Mouse (Mus musculus) 3T3-L1 (cell line): ENCODE data around the gene Arfgap1.

ENCODE experiments used
- DNase-seq: peaks from one replicate; pipeline ENCODE4 v3.0.0-alpha.2; 2015; ENCODE audit warnings: low read depth, low spot score

The Arfgap1 gene

DNA sequence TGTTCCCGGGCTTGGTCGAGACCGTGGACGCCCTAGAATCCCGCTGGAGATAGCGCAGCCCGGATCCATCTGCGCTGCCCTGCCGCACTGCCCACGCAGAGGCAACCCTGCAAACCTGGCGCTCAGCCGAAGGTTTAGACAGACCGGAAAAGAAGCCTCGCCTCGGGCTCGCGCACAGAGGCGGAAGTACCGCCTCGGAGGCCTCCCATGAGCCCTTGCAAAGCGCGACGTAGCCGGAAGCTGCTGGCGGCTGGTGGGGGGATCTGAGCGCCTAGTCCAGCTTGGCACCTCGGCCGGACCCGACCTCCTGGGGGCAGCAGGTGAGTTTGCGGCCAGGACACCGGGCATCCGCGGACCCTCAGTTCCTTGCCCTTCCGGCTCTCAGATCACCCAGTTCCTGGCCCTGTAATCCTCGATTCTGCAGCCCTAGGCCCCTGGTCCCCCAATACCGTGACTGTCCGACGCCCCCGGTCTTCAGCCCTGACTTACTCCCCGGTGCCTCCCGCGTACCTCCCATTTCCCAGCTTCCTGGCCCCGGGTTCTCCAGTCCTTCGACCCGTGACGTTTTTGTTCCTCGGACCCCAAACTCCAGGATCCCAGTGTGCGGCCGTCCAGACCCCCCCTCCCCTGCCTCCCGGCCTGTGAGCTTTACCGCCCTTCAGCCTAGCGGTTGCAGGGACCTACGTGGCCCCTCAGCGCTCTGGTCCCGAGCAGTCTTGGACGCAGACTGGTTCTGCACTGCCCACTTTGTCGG is at the start of gene Arfgap1:
Gene Arfgap1, plus strand, starts transcription at position 216 of the 754 bp plus-strand sequence.
- DNase-seq: peak; percentile 98

DNA sequence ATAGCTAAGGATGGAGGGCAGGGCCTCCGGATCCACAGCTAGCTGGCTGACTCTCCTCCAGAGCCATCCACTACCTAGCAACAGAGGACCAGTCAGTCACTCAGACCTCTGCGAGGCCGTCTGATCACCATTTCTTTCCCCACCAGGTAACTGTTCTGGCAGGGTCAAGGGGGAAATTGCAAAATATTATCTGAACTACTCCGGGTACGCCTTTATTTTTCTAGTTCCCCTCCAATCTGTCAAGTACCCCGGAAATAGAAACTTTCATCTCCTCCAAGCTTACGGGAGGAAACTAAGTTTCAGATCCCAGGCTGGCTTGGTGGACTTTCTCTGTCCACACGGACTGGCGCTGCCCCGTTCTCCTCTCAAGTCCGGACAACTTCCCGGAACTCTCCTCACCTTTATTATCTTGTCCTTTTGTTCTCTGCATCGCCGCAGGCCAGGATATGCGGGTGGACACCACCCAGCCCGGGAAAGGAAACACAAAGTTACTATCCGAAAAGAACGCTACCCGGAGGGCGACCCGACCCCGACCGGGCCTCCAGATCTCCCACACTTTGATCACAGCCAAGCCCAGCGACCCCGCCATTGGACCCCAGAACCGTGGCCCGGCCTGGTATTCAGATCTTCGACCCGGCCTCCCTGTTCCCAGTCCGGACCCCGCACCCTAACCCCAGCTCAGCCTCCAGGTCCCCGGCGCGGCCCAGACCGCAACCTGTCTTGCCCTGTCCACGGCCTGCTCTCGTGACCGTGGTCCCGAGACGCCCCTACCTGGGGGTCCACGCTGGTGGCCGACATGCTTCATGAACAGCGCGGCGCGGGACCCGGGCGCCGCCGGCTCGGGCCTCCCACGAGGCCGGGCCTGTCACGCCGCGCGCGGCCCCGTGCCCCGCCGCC is 46.9 kb upstream of the Arfgap1 start:
- DNase-seq: peak; percentile 24

DNA sequence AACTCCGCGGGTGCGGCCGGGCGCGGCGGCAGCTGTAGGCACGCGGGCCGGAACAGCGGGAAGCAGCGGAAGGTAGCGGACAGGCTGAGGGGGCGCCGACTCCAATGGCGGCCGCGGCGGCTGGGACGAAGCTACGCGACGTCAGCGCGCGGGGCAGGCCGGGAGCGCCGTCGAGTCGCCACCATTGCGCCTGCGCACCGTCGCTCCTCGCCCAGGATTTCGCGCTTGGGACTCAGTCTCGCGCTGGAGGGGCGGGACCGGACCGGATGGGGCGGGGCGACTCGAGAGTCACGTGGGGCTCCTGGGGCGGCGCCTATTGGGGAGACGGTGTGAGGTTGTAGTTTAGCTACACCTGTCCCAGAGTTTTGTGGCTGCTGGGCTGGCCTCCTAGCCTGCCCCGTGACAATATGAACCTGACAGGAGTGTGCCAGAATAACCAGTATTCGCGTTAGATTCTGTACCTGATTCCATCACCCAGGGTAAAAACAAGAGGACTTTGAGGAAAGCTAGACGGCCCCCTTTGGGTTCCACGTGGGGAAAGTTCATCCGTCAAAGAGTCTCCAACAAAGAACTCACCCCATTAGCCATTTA is 46.1 kb upstream of the Arfgap1 start, which contains the start of gene Ythdf1:
Gene Ythdf1, minus strand, starts transcription at position 140 of the 591 bp plus-strand sequence.
- DNase-seq: peak; percentile 95

DNA sequence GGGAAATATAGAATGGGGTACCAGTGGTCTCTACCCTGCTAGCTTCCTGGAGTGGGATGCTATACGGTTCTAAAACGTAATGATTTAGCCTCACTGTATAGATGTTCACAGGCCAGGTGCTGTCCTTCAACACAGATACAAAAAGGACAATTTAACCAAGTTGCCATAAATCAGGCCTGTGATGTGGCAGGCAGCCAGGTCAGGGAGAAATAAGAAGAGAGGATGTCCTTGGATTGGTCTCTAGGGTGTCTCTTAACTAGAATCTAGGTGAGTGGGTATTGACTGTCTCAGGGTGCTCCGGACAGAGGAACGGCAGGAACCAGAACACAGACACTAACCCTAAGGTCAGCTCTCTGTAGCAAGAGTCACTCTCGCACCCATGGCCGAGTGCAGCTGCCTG is 44.3 kb upstream of the Arfgap1 start:
- no peak for DNase-seq

DNA sequence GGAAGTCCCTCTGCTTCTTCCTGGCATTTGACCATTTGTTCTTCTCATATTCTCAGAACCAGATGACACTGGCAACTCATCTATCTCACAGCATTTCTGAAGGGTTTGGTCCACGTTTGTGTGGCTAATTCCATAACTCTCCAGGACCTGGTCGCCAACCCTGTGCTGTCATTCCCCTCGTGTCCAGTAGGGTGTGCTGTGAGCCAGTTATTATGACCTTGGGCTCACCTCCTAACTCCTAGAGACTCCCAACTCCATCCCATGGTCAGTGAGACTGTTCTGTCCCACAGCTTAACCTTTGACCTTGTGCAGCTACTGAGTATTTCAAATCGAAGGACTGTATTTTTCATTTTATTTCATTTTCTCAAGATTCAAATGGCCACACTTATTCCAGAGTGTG is 41.8 kb upstream of the Arfgap1 start:
- peak; percentile 93 for DNase-seq

DNA sequence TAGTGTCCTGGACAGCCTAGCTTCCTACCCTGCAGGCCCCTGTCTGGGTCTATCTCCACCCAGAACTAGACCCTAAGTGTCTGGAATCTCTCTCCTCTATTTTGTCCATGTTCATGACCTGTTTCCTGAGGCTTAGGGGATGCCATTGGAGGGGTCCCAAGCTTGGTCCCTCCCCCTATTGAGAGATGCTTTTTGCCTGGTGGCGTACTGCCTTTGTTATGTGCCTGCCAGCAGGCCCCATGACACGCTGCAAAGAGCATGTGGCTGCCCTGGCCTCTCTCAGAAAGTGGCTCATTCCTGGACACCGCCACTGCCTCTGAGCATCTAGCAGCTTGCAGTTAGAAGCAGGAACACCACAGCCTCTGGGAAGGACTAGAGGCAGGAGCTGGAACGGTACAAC is 38.3 kb upstream of the Arfgap1 start, which contains the start of gene Birc7:
Gene Birc7, plus strand, starts transcription at position 301 of the 400 bp plus-strand sequence.
- no peak for DNase-seq

DNA sequence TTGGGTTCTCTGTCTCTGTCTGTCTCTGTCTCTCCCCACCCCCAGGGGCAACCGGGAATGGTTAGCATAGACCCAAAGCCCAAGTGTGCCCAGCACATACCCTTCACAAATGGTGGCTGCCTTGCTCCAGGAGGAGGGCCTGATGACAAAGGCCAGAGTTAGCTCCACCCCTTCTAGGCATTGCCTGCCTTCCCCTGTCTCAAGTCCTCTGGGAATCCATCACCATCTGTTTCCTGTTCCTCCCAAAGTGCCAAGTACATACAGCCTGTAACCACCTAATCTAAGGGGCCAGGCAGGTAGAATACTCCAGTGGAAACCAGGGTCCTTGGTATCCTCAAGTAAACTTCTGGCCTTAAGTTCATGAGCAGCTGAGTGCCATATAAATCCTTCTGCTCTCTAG is 34.6 kb upstream of the Arfgap1 start:
- peak; percentile 51 for DNase-seq

DNA sequence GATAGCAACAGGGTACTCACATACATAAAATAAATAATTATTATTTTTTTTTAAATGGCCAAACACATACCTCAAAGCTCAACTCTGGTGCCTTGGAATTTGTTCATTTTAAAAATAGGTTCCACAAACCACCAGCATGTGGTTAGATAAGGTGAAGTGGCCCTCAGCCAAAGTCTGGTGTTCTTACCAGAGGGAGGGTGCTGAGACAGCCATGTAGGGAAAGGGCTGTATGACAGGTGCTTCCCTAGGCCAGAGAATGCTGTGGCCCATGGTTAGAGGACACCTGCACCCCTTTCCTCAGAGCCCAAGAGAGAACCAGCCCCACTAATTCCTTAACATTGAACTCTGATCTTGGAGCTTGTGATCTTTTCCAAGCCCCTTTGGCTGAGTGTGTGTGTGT is 26.8 kb upstream of the Arfgap1 start:
- no peak for DNase-seq

DNA sequence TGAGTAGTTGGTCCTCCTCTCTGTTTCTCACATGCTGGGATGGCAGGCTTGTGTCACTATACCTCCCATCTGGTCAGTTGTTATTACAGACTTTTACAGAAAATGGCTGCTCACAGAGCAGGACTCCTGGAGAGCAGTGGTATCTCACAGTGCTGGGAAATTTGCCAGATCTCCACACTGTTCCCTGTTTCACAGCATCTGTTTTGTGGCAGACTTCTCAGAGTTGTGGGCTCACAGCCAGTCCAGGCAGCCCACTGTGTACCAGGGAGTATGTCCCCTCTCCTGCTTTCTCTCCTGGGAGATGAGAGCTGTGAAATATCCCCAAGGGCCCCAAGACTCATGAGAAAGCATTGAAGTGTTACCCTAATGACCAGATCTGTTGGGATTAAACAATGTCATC is 25.2 kb upstream of the Arfgap1 start:
- DNase-seq: peak; percentile 73

DNA sequence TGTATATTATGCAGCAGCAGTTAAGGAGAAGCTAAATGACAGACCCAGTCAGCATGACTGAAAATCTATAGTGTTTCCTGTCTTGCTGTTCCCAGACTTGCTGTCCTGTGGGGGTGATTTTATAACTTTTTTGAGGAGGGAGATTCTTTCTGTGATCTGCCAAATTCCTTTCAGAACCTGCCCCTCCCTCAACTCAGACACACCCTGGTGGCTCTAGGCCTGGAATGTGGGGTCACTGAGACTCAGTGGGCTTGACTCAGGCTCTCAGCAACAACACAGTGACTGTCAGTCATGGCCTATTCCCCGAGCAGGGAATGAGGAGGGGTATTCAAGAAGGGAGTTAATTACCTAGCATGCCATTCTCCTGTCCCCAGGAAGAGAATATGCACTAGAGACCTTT is 17.1 kb upstream of the Arfgap1 start:
- DNase-seq: no peak

DNA sequence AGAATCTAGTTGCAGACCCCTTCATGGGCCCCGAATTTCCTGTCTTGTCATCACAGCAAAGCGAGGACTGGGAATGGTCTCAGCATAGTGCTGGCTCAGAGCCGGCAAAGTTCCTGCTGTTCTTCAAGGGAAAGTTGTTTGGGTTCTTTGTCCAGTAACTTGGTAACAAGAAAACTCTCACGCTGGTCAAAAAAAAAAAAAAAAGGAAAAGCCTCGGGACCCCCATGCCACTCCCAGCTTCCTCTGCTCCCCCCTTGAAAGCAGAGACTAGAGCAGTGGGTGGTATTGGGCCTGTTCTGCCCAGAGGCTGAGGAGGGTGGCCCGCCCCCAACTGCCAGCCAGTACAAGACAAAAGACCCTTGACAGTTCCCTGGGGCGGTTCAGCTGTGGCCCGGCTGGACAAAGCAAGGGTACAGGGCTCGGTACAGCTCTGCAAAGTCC is 14.3 kb upstream of the Arfgap1 start:
- no peak for DNase-seq

DNA sequence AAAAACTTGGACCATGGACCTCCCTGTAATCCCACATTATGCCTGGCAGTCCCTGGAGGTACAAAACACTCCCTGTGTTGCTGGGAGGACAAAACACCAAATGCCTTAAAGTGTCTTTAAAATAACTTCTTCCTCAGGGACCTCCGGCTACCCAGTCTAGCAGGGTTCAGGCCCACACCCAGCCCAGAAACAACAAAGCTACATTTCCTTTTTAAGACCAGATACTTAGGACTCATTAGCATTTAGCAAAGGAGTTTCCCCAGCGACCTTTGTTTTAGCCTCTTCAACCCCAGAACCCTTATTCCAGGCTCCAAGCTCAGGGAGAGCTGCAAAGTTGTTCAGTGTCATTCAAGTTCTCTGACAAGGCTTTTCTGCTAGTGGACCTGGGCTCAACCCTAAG is 13.4 kb upstream of the Arfgap1 start:
- no peak for DNase-seq

DNA sequence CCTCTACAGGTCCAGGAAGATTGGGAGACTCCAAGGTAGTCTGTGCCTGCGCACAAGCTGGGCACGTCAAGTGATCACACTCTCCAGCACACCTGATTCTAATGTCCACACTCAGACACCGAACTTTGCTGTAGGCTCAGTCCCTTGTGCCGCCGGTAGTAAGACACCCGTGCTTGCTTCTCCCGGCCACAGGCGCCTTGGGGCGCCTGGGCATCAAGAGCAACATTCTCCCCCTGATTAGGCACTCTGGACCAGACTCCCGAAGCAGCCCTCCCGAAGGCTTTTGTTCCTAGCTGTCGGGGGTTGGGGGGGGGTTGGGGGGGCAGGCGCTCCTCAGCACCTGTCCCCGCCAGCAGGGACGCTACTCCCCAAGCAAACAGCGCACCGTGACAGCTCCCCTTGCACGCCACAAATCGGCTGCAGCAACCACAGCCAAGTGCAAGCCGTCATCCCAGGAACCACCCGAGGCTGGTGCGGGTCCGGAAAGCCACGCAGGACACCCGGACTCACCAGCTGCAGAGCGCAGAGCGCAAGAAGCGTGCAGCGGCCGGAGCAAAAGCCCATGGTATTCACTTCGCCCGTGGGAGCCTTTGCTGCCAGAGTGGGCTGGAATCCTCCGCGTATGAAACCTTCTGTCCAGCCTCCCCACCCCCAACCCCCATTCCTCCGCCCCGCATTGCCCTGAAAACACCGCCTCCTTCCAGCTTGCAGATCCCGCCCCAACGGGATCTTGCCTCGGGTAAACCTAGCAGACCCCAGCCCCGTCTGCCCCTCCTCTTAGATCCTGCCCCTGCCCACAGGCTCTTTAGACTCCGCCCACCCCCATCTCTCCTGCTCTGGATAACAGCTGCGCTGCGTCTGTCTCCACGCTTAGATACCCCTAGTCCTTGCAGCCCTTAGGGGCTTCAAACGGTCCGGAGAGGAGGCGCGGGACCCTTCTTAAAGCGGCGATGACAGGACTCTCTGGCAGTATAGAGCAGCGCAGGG is 12.7 kb upstream of the Arfgap1 start, which contains the start of gene Nkain4:
Gene Nkain4, minus strand, starts transcription at position 639 of the 987 bp plus-strand sequence.
- no peak for DNase-seq

DNA sequence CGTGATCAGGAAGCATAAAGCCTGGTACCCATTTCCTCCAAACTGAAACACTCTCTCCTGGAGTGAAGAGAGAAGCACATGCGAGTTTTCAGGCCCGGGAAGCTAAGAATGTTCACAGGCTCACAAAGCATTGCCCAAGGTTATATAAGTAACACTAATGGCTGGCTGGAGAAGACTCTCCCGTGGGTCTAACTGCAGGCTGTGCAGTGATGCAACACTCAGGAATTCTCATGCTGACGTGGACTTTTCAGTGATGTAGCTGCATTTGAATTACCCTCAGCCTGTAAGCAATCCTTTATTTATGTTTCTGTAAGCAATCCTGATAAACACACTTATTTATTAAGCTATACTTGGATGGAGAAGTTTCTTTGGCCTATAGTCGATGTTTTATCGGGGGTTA is 7.4 kb upstream of the Arfgap1 start:
- peak; percentile 81 for DNase-seq

DNA sequence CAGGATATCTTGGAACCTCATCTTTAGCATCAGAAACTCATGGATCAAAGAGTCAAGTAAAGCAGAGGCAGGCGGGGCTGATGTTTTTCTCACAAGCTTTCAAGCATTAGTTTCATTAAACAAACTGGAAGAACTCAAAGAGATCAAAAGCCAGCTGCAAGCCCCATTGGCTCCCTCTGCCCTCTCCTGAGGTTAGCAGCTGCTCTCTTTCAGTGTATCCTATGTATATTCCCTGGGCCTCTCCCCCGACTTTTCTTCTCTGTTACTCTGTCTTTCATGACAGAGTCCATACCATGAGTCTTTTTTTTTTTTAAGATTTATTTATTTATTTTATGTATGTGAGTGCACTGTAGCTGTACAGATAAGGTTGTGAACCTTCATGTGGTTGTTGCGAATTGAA is 6.8 kb upstream of the Arfgap1 start:
- DNase-seq: no peak

DNA sequence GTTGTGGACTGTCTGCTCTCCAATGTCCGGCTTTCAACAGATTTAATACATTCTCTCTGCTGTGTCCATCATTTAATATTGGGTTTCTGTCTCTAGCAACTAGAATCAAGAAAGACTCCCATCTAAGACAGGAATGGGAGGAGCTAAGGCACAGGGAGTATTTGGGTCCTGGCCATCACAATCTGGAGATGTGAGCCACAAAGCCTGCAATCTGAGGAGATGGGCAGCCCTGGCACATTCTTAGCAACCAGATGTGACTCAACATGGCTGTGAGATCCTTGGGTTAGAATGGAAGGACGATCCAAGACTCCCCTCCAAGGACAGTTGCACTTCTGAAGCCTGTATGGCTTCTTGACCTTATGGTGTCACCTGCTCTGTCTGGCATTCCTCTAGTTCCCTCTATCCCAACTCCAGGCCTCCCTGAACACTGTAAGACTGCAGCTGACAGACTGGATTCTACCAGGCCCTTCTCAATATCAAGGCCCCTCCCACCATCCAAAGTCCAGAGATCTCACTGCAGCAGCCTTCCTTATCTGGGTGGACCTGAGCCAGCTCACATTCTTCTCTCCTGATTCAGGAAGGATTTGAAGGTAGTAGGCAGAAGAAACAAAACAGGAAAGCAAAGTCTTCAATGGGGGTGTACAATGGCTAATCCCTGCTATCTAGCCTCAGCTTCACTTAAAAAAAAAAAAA is 4.3 kb upstream of the Arfgap1 start:
- DNase-seq: peak; percentile 90

DNA sequence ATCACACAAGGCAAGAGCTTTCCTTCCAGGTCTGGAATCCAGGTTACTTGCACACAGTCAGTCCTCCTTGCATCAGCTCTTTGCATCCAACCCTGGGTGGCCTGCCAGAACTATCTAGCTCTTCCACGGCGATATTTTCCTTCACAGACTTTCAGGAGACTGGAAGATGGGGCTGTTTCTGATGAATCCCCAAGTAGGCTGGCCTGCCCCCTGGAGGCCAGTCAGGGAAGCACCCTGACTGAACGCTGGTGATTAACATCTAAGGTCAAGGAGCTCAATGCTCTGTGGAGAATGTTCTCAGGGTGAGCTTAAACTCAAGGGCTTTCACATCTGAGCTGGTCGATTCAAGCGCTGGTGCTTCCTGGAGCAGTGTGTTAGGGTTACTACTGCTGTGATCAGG is 3.1 kb upstream of the Arfgap1 start:
- peak; percentile 94 for DNase-seq

DNA sequence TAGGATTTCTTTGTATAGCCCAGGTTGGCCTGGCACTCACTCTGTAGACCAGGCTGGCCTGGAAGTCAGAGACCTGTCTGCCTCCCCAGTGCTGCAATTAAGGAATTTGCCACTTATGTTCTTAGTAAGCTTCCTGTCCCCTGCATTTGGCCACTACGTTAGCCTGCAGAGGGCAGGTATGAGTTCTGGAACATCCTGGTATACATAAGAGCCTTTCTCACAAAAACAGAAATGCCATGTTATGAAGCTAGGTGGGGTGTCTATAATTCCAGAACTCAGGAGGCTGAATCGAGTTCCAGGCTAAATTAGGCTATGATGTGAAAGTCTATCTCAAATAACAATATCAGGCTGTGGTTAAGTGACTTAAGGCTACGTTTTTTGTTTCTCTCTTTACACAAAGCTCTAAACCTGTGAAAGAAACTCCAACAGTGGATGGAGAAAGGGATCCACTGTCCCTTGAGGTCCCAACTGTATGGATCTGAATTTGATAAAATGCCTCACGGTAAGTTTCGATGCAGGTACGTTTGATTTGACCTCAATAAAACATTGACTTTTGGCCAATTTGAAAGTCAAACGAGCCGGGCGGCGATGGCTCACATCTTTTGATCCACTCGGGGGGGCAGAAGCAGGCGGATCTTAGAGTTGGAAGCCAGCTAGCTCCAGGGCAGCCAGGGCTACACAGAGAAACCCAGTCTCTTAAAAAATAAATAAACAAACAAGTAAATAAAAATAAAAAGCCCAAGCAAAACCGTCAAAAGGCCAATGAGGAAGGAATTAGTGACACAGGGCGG is 738 bp upstream of the Arfgap1 start:
- DNase-seq: peak; percentile 85

DNA sequence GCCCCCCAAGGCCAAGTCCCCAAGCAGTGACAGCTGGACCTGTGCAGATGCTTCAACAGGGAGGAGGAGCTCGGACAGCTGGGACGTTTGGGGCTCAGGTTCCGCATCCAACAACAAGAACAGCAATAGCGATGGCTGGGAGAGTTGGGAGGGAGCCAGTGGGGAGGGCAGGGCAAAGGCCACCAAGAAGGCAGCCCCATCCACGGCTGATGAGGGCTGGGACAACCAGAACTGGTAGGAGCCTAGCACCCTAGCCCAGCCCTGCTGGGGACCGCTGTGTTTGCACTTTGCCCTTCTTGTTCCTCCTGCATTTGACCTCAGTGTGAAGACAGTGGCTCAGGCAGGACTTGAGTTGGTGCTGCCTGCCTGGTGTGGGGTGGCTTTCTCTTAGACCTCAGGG is 14.1 kb downstream of the Arfgap1 start:
- DNase-seq: no peak
